Mouse (Mus musculus): ENCODE measurements at regions not wholly inside any gene's neighbourhood (a gene's known extent, or its start where the extent isn't known, plus 50 kb on each side); places are given as distances from the start of the nearest gene placed in this dataset.
"Not testable (repeated sequence)": the region's sequence is repeated elsewhere in the genome, so short reads cannot be mapped to it uniquely, and the experiment has no call there.

DNA sequence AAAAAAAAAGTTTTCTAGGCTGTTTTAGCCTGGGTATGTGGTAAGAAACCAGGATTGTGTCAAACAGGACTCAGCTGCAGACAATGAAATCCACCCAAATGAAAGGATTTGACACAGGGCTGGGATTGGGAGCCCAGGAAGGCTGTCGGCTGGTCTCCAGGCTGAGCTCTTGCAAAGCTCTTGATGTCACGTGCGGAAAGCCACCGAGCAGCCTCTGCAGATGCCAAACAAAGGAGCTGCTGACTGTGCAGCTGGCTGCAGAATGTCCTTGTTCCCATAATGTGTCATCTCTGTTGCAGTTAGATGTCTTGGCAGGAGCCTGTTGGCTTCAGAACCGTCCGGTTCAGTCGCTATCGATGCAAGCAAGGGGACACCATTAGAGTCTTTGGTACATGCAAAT, 56.1 kb downstream of the Bbs10 start:
- Histone ChIP-seq H3K9ac (ENCODE audit: low read depth, low read length) (no peak overlapping the region), H3K4me1 (replicated peaks; ENCODE audit: insufficient read depth, low read length) (no peaks in the 10 kb centered on the region), H3K4me2 (ENCODE audit: low read length) (no peak overlapping the region), H3K9me3 (replicated peaks; ENCODE audit: low read length) (no peaks in the 10 kb centered on the region), H3K27me3 (ENCODE audit: insufficient read depth, low read length) (no peaks in the 10 kb centered on the region), H3K27ac (no peak overlapping the region), H3K36me3 (ENCODE audit: insufficient read depth, low read length) (no peaks in the 10 kb centered on the region), H3K4me3 (replicated peaks; ENCODE audit: low read depth, low read length) (no peak overlapping the region)
- 73% methylated on average over 8 of the region's 8 CpGs for WGBS
- no peak for DNase-seq (ENCODE audit: low spot score)
- no peak for ATAC-seq (replicated peaks; ENCODE audit: low FRiP score, low read depth)
- TF ChIP-seq CTCF (IDR thresholded peaks at IDR 0.05; ENCODE audit: low read depth) = no peak

DNA sequence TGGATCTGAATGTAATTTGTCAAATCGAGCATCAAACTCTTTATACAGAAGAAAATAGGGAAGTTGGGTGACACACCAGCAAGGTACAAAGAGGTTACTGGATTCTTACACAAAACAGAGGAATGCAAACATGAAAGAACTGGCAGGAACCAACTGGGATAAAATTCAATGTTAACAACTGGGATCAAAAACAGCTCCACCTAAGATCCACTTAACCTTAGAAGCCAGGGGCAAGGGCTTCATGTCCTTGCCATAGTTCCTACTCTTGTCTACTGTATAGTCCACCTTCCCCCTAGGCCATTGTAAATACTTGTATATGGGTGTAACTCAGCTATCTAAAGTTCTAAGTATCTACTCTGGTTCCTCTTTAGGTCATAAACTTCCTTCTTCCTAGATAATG, 59.9 kb downstream of the Bbs10 start:
- H3K9me3 ChIP-seq (replicated peaks; ENCODE audit: low read length); H3K27me3 ChIP-seq (ENCODE audit: insufficient read depth, low read length); H3K4me3 ChIP-seq (replicated peaks; ENCODE audit: low read depth, low read length); ATAC-seq (replicated peaks; ENCODE audit: low FRiP score, low read depth); DNase-seq (ENCODE audit: low spot score); H3K27ac ChIP-seq; H3K9ac ChIP-seq (ENCODE audit: low read depth, low read length); H3K4me2 ChIP-seq (ENCODE audit: low read length); H3K4me1 ChIP-seq (replicated peaks; ENCODE audit: insufficient read depth, low read length); H3K36me3 ChIP-seq (ENCODE audit: insufficient read depth, low read length): not testable (repeated sequence)
- WGBS = 88% methylated on average over 1 of the region's 1 CpGs

GRCm38 (mm10) chr10:111361749-111362435, 63.4 kb downstream of the Bbs10 start:
- Histone ChIP-seq H3K36me3 (ENCODE audit: insufficient read depth, low read length) (no peaks in the 10 kb centered on the region), H3K4me1 (replicated peaks; ENCODE audit: insufficient read depth, low read length) (no peaks in the 10 kb centered on the region), H3K27me3 (ENCODE audit: insufficient read depth, low read length) (no peaks in the 10 kb centered on the region), H3K27ac (no peak overlapping the region), H3K4me2 (ENCODE audit: low read length) (no peak overlapping the region), H3K4me3 (replicated peaks; ENCODE audit: low read depth, low read length) (no peak overlapping the region), H3K9ac (ENCODE audit: low read depth, low read length) (no peak overlapping the region), H3K9me3 (replicated peaks; ENCODE audit: low read length) (no peaks in the 10 kb centered on the region)
- WGBS = 91% methylated on average over 18 of the region's 18 CpGs
- ATAC-seq (replicated peaks; ENCODE audit: low FRiP score, low read depth) = no peak
- DNase-seq (ENCODE audit: low spot score) = no peak
- TF ChIP-seq CTCF (IDR thresholded peaks at IDR 0.05; ENCODE audit: low read depth) = no peak

DNA sequence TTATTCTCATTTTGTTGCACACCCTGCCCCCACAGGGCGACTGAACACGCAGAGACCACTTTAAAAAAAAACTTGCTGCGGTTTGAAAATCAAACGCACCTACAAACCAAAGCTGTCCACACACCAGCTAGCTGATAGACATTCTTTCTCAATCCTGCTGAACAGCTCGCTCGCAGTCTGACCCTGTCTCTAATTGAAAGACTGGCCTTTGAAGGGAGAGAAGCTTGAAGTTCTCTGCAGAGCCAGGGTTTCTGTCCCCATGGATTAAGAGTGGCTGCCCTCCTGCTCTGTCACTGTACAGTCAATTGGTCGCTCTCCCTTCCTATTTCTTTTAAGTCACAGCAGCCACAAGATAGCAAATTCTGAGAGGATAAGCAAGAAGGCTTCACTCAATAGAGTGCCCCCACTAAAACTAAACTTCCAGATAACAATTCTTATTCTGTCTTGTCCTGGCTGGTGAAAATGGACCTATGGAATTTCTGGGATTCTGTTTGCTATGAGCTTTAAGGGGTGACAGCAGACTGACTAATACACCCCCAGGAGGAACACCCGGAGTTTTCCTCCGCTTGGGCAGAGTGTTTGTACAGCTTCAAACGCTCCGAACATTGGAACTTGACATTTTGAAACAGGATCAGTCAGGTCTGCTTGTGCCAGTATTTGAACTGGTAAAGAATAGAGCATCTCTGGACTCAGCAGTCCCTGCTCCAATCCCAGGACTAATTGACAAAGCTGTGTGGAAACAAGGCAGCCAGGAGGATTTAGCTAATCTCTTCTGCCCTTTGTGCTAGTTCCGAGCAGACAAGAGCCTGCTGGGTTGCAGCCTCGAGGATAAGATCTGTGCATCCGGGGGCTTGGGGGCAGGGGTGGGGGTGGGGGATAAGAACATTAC, 65.5 kb downstream of the Bbs10 start:
- no peak for DNase-seq (ENCODE audit: low spot score)

DNA sequence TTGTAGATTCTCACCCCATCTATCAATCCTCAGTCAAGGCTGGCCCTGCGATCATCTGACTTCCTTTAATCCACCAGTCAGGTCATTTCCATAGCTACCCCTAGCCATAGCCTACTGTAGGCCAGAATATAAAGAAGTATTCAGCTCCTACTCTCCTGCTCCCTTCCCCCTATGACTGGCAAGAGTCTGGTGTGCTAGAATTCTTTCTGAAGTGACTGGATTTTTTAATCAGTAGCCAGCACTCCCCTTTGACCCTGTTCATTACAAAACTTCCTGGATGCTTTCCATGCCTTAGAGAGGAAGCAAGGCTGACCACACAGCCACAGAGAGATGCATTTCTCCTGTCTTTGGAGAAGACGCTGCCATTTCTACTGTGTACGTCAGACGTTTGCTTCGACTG, 66.5 kb downstream of the Bbs10 start:
- H3K9me3 ChIP-seq (replicated peaks; ENCODE audit: low read length) = no peaks in the 10 kb centered on the region
- DNase-seq (ENCODE audit: low spot score) (peak; percentile 59), ATAC-seq (replicated peaks; ENCODE audit: low FRiP score, low read depth) (peak; percentile 73; the same call in 1 of the 2 replicates)
- no peak overlapping the region for H3K9ac ChIP-seq (ENCODE audit: low read depth, low read length)
- no peak for TF ChIP-seq CTCF (IDR thresholded peaks at IDR 0.05; ENCODE audit: low read depth)
- no peak overlapping the region for H3K4me3 ChIP-seq (replicated peaks; ENCODE audit: low read depth, low read length)
- no peaks in the 10 kb centered on the region for H3K27me3 ChIP-seq (ENCODE audit: insufficient read depth, low read length)
- WGBS = 69% methylated on average over 5 of the region's 5 CpGs
- H3K4me2 ChIP-seq (ENCODE audit: low read length) = no peak overlapping the region
- no peaks in the 10 kb centered on the region for H3K36me3 ChIP-seq (ENCODE audit: insufficient read depth, low read length)
- no peak overlapping the region for H3K27ac ChIP-seq
- H3K4me1 ChIP-seq (replicated peaks; ENCODE audit: insufficient read depth, low read length) = no peaks in the 10 kb centered on the region

More for the DNA sequence above, 65.5 kb downstream of the Bbs10 start:
- Histone ChIP-seq H3K27ac (no peak overlapping the region), H3K9ac (ENCODE audit: low read depth, low read length) (no peak overlapping the region), H3K4me3 (replicated peaks; ENCODE audit: low read depth, low read length) (no peak overlapping the region), H3K4me1 (replicated peaks; ENCODE audit: insufficient read depth, low read length) (no peaks in the 10 kb centered on the region), H3K36me3 (ENCODE audit: insufficient read depth, low read length) (no peaks in the 10 kb centered on the region), H3K9me3 (replicated peaks; ENCODE audit: low read length) (no peaks in the 10 kb centered on the region), H3K4me2 (ENCODE audit: low read length) (no peak overlapping the region), H3K27me3 (ENCODE audit: insufficient read depth, low read length) (no peaks in the 10 kb centered on the region)
- 46% methylated on average over 14 of the region's 14 CpGs for WGBS
- no peak for ATAC-seq (replicated peaks; ENCODE audit: low FRiP score, low read depth)
- no peak for TF ChIP-seq CTCF (IDR thresholded peaks at IDR 0.05; ENCODE audit: low read depth)

- not testable (repeated sequence) for H3K9me3 ChIP-seq (replicated peaks; ENCODE audit: low read length); DNase-seq (ENCODE audit: low spot score); H3K36me3 ChIP-seq (ENCODE audit: insufficient read depth, low read length); H3K4me2 ChIP-seq (ENCODE audit: low read length); H3K27ac ChIP-seq; H3K4me1 ChIP-seq (replicated peaks; ENCODE audit: insufficient read depth, low read length); ATAC-seq (replicated peaks; ENCODE audit: low FRiP score, low read depth); H3K4me3 ChIP-seq (replicated peaks; ENCODE audit: low read depth, low read length); H3K27me3 ChIP-seq (ENCODE audit: insufficient read depth, low read length); H3K9ac ChIP-seq (ENCODE audit: low read depth, low read length)
- WGBS = 81% methylated on average over 3 of the region's 3 CpGs
These were observed 70.6 kb downstream of the Bbs10 start for GRCm38 (mm10) chr10:111369046-111369445.

Data from kidney, postnatal 0 days (tissue).